ENCODE assay signal across 8 mouse cellular contexts in the genomic region with DNA sequence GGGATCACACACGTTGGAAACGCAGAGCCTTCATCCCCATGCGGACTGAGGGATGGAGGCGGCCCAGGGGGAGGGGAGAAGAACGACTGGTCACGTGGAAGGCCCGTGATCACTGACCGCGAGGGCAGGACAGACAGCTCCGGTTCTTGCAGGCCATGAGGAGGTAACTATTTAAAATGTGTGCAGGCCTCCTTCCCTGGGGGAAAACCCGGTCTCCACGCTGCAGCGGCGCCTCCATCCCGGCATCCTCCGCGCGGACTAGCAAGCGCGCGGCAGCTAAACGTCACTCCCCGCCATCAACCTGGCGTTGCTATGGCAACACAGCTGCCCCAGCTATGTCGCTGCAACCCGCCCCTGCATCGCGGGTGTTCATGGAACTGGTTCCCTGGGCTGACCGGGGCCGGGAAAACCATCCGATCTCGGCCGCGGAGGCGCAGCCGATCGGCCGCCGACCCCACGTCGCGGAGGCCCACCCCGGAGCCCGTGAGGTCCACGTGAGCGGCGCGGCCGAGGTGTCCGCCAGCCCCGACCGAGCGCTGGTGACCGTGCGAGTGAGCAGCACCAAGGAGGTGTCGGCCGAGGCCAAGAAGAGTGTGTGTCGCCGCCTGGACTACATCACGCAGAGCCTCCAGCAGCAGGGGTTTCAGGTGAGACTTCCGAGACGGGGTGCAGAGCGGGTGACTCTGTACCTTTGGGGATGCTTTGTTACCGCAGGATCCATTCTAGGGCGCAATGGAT. TPM values are rescaled to one million over a fixed set of nuclear protein-coding genes. Genes with fewer than 3 reads are reported as not detected.
DNase-seq lines count a peak whose midpoint lies in the region; ATAC-seq and TF ChIP-seq lines count a peak whose summit lies in the region.

No protein-coding gene starts in this region.

- peaks cover 13% of the 10 kb centered on the region for H3K4me1 ChIP-seq in erythroblast, embryonic 14.5 days (ENCODE audit: control insufficient read depth)
- peaks cover 6% of the 10 kb centered on the region; the same call in 1 of the 2 replicates for H3K4me1 ChIP-seq in heart, embryonic 12.5 days (replicated peaks)
- H3K4me1 ChIP-seq in kidney, embryonic 16.5 days (ENCODE audit: insufficient read depth, low read length) = peaks cover 13% of the 10 kb centered on the region
- H3K4me1 ChIP-seq in liver, adult 2 months (ENCODE audit: control insufficient read depth, insufficient read depth, low read length) = no peaks in the 10 kb centered on the region

- 1% methylated on average over 65 of the region's 65 CpGs for WGBS in heart, embryonic 12.5 days
- under 1% methylated on average over 65 of the region's 65 CpGs for WGBS in kidney, embryonic 16.5 days
- WGBS in liver, adult 2 months = under 1% methylated on average over 65 of the region's 65 CpGs

- no peaks in the 10 kb centered on the region; the same call in 1 of the 2 replicates for H3K36me3 ChIP-seq in erythroblast, embryonic 14.5 days (ENCODE audit: control insufficient read depth)
- no peaks in the 10 kb centered on the region for H3K36me3 ChIP-seq in heart, embryonic 12.5 days
- no peaks in the 10 kb centered on the region for H3K36me3 ChIP-seq in kidney, embryonic 16.5 days (ENCODE audit: insufficient read depth, low read length)
- no peaks in the 10 kb centered on the region for H3K36me3 ChIP-seq in liver, adult 2 months (ENCODE audit: control insufficient read depth, insufficient read depth, low read length)

- peak overlapping the region; percentile 78 for H3K9ac ChIP-seq in heart, embryonic 12.5 days
- peak overlapping the region; percentile 88 for H3K9ac ChIP-seq in kidney, embryonic 16.5 days (replicated peaks; ENCODE audit: low read length)
- H3K9ac ChIP-seq in liver, adult 2 months (ENCODE audit: low read depth, low read length) = peak overlapping the region; percentile 69

- ATAC-seq in heart, embryonic 12.5 days (ENCODE audit: insufficient number of reproducible peaks, low FRiP score) = peak; percentile 91
- ATAC-seq in kidney, embryonic 16.5 days (ENCODE audit: low FRiP score, low TSS enrichment) = peak; percentile 95
- peak; percentile 81 for ATAC-seq in monocyte, adult 5-6 weeks (replicated peaks; ENCODE audit: insufficient number of reproducible peaks, low FRiP score, low TSS enrichment, poor library complexity, severe bottlenecking)

- TF ChIP-seq POLR2A in liver, adult 2 months (IDR thresholded peaks at IDR 0.05; ENCODE audit: extremely low read depth, insufficient read depth, low read length) = no peak

- peak; percentile 96 for DNase-seq in CD4-positive, CD25-positive, alpha-beta regulatory T cell, adult 2 months (ENCODE audit: low read depth, low spot score)
- peak; percentile 86 for DNase-seq in brain, embryonic 18.5 days (ENCODE audit: low read depth, low spot score)
- peak; percentile 77 for DNase-seq in liver, adult 2 months (ENCODE audit: extremely low read depth, low read depth, low spot score)
- peak; percentile 85 to 86 for DNase-seq in spleen, postnatal 36 days (ENCODE audit: low spot score in 2 of 2)

- H3K4me3 ChIP-seq in erythroblast, embryonic 14.5 days (replicated peaks) = peak overlapping the region; percentile 83
- H3K4me3 ChIP-seq in heart, embryonic 12.5 days = peak overlapping the region; percentile 88
- H3K4me3 ChIP-seq in kidney, embryonic 16.5 days (ENCODE audit: low read length) = peak overlapping the region; percentile 90
- peak overlapping the region; percentile 77 for H3K4me3 ChIP-seq in liver, adult 2 months (ENCODE audit: insufficient read depth, low read depth, low read length)

- no peak for TF ChIP-seq CTCF in liver, adult 2 months (IDR thresholded peaks at IDR 0.05; ENCODE audit: low read depth, low read length)

- peak overlapping the region; percentile 71 for H3K27ac ChIP-seq in heart, embryonic 12.5 days (ENCODE audit: poor library complexity, severe bottlenecking)
- H3K27ac ChIP-seq in kidney, embryonic 16.5 days (ENCODE audit: low read length) = peak overlapping the region; percentile 88
- H3K27ac ChIP-seq in liver, adult 2 months (replicated peaks; ENCODE audit: insufficient read depth, low read depth, low read length) = no peak overlapping the region

- H3K4me2 ChIP-seq in heart, embryonic 12.5 days = peak overlapping the region; percentile 70
- peak overlapping the region; percentile 74 for H3K4me2 ChIP-seq in kidney, embryonic 16.5 days (replicated peaks; ENCODE audit: low read depth, low read length)

- H3K27me3 ChIP-seq in erythroblast, embryonic 14.5 days (ENCODE audit: control insufficient read depth) = no peaks in the 10 kb centered on the region
- H3K27me3 ChIP-seq in heart, embryonic 12.5 days (replicated peaks) = no peaks in the 10 kb centered on the region
- H3K27me3 ChIP-seq in kidney, embryonic 16.5 days (ENCODE audit: insufficient read depth, low read length) = no peaks in the 10 kb centered on the region
- H3K27me3 ChIP-seq in liver, adult 2 months (ENCODE audit: control insufficient read depth, insufficient read depth, low read length) = no peaks in the 10 kb centered on the region

- no peaks in the 10 kb centered on the region for H3K79me2 ChIP-seq in liver, adult 2 months (ENCODE audit: control insufficient read depth, insufficient read depth, low read length)

- H3K9me3 ChIP-seq in erythroblast, embryonic 14.5 days (ENCODE audit: control insufficient read depth, low read length) = no peaks in the 10 kb centered on the region; the same call in 1 of the 2 replicates
- H3K9me3 ChIP-seq in heart, embryonic 12.5 days (replicated peaks) = no peaks in the 10 kb centered on the region
- H3K9me3 ChIP-seq in kidney, embryonic 16.5 days (ENCODE audit: low read length) = no peaks in the 10 kb centered on the region

RNA-seq across cellular contexts. Expression of gene Irak1bp1, which starts 0.5 kb away (rescaled TPM):
- not detected in 2 replicates for polyA plus RNA-seq in erythroblast, embryonic 14.5 days (2012)
- polyA plus RNA-seq in heart, embryonic 12.5 days (2016; fragmentation: Nextera tagmentation; extraction: Ambion mirVana) = 13.1 and 13.5 TPM in 2 replicates
- polyA plus RNA-seq in kidney, embryonic 16.5 days (2015; fragmentation: Nextera tagmentation; extraction: Ambion mirVana) = 19.4 and 20.4 TPM in 2 replicates
- total RNA-seq in liver, adult 2 months (2014; rRNA removed) = 1.6 and 2.1 TPM in 2 replicates
- 0.91 and 1.3 TPM in 2 replicates for polyA plus RNA-seq in liver, adult 2 months (2012; rRNA removed)
- total RNA-seq in monocyte, adult 5-6 weeks (2017) = 1.5 TPM in 1 of 3 replicates, not detected in the others
